Mouse (Mus musculus) hematopoietic stem cell, adult 5-6 weeks (primary cell): ENCODE data around the gene Ap2a1. TPM values are rescaled to one million over a fixed set of nuclear protein-coding genes. Genes with fewer than 3 reads are reported as not detected.

Experiments
- ATAC-seq, 2 experiments: fragments of 125-278 bp in 1 of 2; replicated peaks in 1 of 2; 2 replicates each; pipeline ENCODE4 v1.8.0; 2016 to 2017; ENCODE audit warnings: inconsistent platforms in 2 of 2, mild to moderate bottlenecking in 2 of 2, moderate number of reproducible peaks in 2 of 2, low read depth in 1 of 2, moderate TSS enrichment in 1 of 2; ENCODE audit not compliant: low FRiP score in 2 of 2, poor library complexity in 2 of 2, severe bottlenecking in 2 of 2, insufficient read depth in 1 of 2, low TSS enrichment in 1 of 2
- total RNA-seq: library from RNA; stranded (forward); fragments of 172-1452, 232-1000 nt; gene quantifications from 2 replicates; pipeline ENCODE4 v1.2.3, GENCODE M21; 2017

Gene Ap2a1
- total RNA-seq, 1 experiment from 2014 or later = 25.5 TPM

DNA sequence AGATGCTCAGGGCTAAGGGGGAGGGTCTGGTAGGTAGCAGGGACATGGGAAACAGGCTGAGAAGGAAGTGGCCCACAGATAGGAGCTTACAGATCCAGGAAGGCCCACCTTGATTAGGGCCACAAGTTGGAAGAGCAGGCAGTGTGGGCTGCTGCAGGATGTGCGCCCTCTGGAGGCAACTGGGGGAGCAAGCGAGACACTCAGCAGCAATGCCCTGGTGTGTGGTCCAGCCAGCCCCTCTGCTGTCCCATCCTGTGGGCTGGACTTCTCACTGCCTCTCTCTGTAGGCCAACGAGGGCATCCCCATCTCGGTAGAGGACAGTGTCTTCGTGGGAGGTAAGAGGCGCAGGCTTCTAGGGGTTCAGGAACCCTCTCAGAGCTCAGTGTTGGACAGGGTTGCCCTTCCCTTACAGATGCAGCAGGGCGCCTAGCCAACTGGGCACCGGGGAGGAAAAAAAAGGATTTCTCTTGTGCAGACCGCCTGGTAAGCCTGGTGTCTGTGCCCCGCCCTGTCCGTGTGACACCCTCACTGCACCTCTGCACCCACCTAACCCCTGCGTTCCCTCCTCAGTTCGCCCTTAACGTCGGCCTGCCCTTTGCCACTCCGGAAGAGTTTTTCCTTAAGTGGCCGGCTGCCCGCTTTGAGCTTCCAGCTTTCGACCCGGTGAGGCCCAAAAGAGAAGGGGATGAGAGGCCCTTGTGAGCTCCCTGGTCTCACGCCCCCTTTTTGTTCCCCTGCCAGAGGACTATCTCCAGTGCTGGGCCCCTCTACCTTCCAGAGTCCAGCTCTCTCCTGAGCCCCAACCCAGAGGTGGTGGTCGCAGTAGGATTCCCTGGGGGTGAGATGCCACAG, 68.5 kb downstream of the Ap2a1 start:
- peak; percentile 30 to 36; a peak in 1 of 4 replicates for ATAC-seq

DNA sequence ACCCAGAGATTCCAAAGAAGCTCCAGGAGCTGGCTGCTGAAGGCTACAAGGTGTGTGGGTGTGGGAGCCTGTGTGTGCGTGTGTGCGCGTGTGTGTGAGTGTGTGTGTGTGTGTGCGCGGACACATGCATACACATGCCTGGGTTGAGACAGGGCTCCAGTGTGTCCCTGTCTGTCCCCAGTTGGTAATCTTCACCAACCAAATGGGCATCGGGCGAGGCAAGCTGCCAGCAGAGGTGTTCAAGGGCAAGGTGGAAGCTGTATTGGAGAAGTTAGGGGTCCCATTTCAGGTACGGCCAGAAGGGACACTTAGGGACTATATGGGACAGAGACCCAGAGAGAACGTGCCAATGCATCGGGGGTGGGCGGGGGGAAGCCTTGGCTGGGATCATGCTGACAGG, 69.4 kb downstream of the Ap2a1 start:
- no peak for ATAC-seq

DNA sequence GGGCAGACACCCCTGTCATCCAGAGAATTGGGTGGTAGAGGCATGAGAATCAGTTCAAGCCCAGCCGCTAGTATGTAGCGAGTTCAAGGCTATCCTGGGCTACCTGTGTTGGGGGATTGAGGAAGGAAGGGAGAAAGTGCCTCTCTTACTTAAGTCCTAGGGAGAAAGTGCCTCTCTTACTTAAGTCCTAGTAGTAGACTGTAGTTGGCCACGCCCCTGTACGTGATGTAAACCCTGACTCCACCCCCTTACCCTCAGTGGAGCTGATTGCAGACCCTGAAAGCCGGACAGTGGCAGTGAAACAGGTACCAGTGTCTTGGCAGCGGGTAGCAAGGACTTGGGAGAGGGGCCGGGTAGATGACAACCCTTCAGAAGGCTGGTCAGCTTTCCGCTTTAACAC, 71.4 kb downstream of the Ap2a1 start:
- ATAC-seq = peak in 1 of 2 experiments; percentile 14; a peak in 1 of 4 replicates

DNA sequence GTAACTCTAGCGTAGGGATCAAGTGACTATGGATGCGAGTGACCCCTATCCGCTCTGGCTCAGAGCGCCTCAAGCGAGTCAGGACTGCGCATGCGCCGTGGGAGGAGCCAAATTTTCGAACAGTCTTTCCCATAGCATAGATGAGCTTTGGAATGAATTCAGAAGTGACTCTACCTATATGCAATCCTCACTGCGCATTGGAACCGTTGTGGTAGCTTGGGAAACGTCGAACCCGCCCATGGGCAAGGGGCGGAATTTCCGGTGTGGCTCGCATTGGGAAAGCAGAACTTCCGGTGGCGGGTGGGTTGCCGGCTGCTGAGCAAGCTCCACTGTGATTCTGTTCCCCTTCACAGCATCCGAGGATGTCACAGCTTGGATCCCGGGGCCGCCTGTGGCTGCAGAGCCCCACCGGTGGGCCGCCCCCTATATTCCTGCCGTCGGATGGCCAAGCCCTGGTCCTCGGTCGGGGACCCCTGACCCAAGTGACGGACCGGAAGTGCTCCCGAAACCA, 72.2 kb downstream of the Ap2a1 start, which contains the start of gene Pnkp:
TSS of gene Pnkp (plus strand) at position 98 of the 511 bp plus-strand sequence.
- peak; percentile 55 to 57 for ATAC-seq

DNA sequence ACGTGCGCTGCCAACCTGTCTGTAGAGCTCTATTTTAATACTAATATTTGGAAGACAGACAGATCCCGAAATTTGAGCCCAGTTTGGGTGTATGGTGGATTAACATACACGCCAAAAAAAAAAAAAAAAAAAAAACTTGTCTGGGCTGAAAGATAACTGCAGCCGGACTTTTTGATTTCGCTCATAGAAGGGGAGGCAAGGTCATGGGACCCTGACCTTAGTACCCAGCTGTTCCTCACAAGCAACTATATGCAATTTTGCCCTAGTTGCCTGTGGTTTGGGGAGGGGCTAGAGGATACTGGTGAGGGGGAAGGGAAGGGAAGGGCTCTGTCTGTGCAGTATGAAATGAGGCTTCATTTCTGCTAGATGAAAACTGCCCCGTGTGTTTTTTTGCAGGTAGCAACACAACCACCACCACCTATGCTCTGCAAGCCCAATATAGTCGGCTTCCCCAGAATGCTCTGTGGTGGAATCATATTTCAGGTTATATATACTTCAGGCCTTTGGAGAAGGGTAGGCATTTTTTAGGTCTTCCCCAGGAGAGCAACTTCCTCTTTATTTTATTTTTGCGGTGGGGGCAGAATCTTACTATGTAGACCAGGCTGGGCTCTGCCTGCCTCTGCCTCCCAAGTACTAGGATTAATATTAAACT, 72.9 kb downstream of the Ap2a1 start:
- 0 out of 4 replicates have a peak, but pooled peaks of 1 of the 2 experiments have one; percentile 17 for ATAC-seq

DNA sequence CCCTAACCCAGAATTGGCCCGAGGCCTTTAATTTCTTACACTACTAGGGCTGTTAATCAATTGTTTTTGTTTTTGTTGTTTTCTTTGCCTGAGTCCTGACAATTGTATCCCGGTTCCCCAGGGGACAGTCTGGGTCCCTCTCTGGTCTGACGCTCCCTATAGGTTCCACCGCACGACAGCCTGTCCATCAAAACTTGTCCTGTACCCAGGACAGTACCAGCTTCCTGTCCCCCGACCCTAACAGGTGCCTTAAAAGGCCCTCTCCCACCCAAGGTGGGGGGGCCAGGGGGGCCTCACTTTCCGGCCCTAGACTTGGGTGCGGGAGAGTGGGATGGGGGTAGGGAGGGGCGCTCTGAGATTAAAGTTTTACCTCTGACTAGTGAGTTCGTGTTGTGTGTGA, 74.3 kb downstream of the Ap2a1 start:
- ATAC-seq = no peak

DNA sequence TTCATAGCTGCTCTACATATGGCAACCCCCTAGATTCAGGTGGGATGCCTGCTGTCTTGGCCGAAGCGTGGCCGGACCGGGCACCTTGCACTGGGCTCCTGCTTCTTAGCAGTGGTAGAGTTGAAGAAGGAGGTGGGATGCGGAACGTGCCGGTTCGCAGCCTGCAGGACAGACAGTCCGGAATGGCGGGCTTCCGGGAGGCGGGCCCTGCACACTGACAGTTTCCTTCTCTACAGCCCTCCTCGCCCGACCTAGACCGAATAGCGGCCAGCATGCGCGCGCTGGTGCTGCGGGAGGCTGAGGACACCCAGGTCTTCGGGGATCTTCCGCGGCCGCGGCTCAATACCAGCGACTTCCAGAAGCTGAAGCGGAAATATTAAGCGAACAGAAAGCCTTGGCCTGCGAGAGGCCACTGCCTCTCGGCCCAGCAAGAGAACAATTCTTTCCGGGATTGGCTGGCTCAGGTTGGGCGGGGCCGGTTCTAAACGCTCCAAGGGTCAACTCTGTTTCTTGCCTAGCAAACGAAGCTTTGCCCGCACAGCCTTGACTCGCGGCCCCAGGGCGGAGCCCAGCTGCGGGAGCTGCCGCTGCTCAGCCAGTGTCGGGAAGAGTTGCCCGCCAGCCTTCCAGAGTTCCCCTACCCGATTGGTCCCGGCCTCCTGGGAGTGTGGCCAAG, 74.8 kb downstream of the Ap2a1 start:
- ATAC-seq = peak; percentile 32 to 46

DNA sequence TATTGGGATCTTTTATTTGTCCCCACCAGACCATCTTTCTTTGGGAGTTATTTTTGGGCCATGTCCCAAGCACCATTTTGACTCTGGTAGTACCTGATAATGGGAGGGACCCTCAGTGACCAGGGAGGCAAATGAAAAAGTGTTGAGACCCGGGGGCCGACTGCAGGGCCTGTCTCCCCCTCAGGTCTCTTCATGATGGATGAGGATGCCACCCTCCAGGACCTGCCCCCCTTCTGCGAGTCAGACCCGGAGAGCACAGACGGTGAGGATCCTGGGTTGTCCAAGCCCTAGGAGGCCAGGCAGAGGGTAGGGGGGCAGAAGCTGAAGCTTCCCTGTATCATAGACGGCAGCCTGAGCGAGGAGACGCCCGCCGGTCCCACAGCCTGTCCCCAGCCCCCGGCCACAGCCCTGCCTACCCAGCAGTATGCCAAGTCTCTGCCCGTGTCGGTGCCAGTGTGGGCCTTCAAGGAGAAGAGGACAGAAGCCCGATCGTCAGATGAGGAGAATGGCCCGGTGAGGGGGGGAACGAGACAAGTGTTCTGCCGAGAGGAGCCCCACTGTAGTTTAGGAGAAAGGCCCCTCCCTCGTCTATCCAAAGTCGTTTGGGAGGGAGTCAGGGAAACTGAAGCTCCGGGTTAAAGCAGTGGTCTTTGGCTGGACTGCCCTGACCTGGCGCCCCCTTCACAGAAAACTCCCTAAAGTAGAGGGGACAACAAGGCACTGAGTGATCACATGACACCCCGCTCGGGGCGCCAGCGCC, 75.5 kb downstream of the Ap2a1 start:
- ATAC-seq = no peak

DNA sequence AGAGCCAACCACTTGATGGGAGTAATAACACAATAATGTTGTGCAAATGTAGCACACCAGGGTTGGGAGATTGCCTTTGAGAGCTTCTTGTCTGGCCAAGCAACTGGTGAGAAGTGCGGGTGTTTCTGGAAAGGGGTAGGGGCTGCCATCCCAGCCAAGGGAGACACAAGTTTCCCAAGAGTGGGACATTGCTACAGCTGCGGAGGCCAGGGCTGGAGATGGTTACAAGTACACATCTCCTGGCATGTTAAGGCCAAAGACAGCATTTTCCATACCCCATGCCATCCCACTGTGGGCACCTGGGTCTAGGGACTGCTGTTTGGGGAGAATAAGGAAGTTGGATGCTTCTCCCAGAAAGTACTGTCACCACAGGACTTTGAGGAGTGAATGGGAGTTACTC, 76.2 kb downstream of the Ap2a1 start:
- ATAC-seq = no peak

DNA sequence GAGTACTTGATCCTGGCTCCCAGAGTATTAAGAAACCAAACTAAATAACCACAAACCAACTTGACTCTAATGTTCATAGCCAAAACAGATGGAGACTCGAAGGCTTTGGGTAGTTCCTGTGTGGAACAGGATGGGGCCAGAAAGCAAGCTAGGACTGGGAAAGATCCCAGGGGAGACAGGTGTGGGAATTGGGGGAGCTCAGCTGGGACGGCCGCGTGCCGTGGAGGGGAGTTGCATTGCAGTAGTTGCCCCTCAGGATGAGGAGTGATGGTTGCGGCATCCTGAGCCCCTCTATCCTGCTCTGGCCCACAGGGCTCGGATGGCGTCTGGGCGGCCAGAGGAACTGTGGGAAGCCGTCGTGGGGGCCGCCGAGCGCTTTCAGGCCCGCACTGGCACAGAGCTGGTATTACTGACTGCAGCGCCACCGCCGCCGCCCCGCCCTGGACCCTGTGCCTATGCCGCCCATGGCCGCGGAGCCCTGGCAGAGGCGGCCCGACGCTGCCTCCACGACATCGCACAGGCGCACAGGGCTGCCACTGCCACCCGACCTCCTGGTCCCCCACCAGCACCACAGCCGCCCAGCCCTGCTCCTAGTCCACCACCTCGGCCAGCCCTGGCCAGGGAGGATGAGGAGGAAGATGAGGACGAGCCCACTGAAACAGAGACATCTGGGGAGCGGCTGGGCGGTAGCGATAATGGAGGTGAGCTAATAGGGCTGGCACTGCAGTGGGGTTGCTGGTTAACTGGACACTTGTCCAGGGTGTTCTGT, 76.9 kb downstream of the Ap2a1 start:
- ATAC-seq = no peak

DNA sequence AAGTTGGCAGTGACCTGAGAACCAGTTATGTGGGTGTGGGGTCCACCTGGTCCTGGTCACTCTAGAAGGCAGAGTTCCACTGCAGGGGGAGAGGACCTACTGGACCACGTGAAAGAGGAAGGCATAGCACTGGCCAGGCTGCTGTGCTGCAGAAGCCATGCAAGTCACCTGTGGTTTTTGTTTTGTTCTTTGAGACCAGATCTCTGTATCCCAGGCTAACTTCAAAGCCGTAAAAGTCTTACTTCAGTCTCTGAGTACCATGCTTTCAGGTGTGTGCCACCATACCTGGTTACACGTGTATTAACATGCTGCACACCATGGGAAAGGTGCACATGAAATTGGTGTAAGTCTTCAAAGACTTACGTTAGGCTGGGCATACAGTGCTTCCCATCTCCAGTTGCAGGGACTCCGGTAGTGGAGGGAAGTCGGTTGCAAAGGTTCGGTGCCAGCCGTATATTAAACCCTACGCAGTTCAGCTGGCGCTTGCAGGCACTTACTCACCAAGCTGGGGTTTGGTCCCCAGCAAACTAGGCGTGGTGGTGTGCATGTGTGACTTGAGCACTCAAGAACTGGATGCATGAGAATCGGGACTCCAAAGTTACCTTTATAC, 77.6 kb downstream of the Ap2a1 start:
- no peak for ATAC-seq

DNA sequence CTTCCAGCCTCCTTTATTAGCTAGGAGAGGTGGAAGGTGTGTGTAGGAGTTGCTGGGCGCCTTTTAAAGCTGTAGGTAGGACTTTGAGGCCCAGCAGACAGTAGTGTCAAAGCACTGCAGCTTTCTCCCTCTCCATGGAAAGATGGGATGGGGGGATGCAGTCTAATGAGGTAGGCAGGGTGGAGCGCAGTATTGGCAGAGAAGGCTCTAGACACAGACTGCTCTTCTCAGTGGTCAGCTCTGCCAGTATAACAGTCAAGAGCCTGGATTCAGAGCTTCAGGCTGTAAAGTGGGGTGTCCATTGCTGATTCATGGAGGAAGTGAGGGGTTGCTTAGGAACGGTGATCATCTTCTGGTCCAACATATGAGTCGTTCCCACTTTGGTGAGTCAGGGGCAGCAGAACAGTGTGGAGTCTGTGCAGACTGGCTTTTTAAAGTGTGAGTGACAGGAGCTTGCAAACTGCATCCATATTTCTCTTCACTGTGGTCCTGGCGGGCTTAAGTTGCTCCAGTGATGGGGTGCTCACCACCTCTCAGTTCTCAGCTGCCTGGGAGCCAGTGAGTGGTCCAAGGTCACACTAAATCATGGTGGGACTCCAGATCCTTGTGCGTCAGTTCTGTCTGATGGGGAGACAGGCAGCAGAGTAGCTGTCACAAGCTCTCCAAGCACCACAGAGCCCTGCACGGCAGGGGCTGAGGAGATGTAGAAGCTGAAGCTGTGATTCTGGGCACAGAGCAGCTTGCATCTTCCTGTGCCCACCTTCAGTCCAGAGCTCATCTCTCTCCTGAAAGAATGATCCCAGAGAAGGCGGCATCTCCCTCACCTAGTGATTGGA, 78.3 kb downstream of the Ap2a1 start:
- no peak for ATAC-seq
